Mouse (Mus musculus) neural tube, embryonic 11.5 days (tissue): ENCODE results near the gene Kcnj15. TPM values are rescaled to one million over a fixed set of nuclear protein-coding genes. Genes with fewer than 3 reads are reported as not detected.

Experiments used
- ATAC-seq: fragments of 200-750 bp; cut with Nextera tagmentation; 2 replicates; pipeline ENCODE4 v1.8.0; 2017; ENCODE audit warnings: moderate number of reproducible peaks, mild to moderate bottlenecking, moderate TSS enrichment, moderate library complexity; ENCODE audit not compliant: insufficient read depth, low FRiP score, low TSS enrichment
- DNase-seq: peaks from one replicate; pipeline ENCODE4 v3.0.0-alpha.2; 2015; ENCODE audit warnings: low spot score
- H3K27ac ChIP-seq: fragments of 300-500 bp; sonication (generic); 2 replicates; pipeline ENCODE4 v1.5.1; 2014; ENCODE audit warnings: low read depth, mild to moderate bottlenecking, low read length
- H3K27me3 ChIP-seq: fragments of 300-500 bp; sonication (generic); 2 replicates; pipeline ENCODE4 v1.6.1; 2014; ENCODE audit warnings: mild to moderate bottlenecking, low read length, mixed read lengths; ENCODE audit not compliant: control insufficient read depth, insufficient read depth
- H3K36me3 ChIP-seq: fragments of 300-500 bp; sonication (generic); 2 replicates; pipeline ENCODE4 v1.6.1; 2014; ENCODE audit warnings: mild to moderate bottlenecking, low read length, moderate library complexity, mixed read lengths; ENCODE audit not compliant: control insufficient read depth, insufficient read depth
- H3K4me1 ChIP-seq: fragments of 300-500 bp; sonication (generic); 2 replicates; pipeline ENCODE4 v1.6.1; 2014; ENCODE audit warnings: low read length, mixed read lengths; ENCODE audit not compliant: control insufficient read depth, insufficient read depth
- H3K4me2 ChIP-seq: fragments of 300-500 bp; sonication (generic); 2 replicates; pipeline ENCODE4 v1.6.1; 2014; ENCODE audit warnings: low read depth, mild to moderate bottlenecking, moderate library complexity
- H3K4me3 ChIP-seq: fragments of 300-500 bp; sonication (generic); 2 replicates; pipeline ENCODE4 v1.5.1; 2014; ENCODE audit warnings: low read depth, low read length
- H3K9ac ChIP-seq: fragments of 300-500 bp; sonication (generic); 2 replicates; pipeline ENCODE4 v1.6.1; 2014; ENCODE audit warnings: mild to moderate bottlenecking, low read length
- H3K9me3 ChIP-seq: fragments of 300-500 bp; sonication (generic); 2 replicates; pipeline ENCODE4 v1.6.1; 2016; ENCODE audit warnings: low read length; ENCODE audit not compliant: control insufficient read depth
- WGBS: fragments of 180-500 bp; shearing (Covaris S2); extraction: QIAGEN DNeasy Blood & Tissue Kit; methylation state at CpG from one replicate; pipeline ENCODE4 v1.1.7; 2014; 5-methylcytosine and 5-hydroxymethylcytosine counted together
- polyA plus RNA-seq: library from polyadenylated mRNA; unstranded; fragments of >200 nt; fragmentation: Nextera tagmentation; extraction: Ambion mirVana; gene quantifications from 2 replicates; pipeline ENCODE4 v1.2.1, GENCODE M21; 2014

Kcnj15 gene
- polyA plus RNA-seq, 1 experiment from 2014 or later = 0.21 TPM

GRCm38 (mm10) chr16:95242114-95242513 is 15.2 kb upstream of the Kcnj15 start:
- no peak for DNase-seq
- no peak overlapping the region for H3K4me3 ChIP-seq
- H3K9me3 ChIP-seq = no peaks in the 10 kb centered on the region
- no peak for ATAC-seq
- no peak overlapping the region for H3K9ac ChIP-seq
- no peaks in the 10 kb centered on the region for H3K36me3 ChIP-seq
- H3K4me2 ChIP-seq = no peak overlapping the region
- no peak overlapping the region for H3K27ac ChIP-seq
- no peaks in the 10 kb centered on the region for H3K27me3 ChIP-seq
- WGBS = 89% methylated on average over 4 of the region's 4 CpGs
- no peaks in the 10 kb centered on the region for H3K4me1 ChIP-seq

- no peak for ATAC-seq
- WGBS = 87% methylated on average over 1 of the region's 1 CpGs
Observed at GRCm38 (mm10) chr16:95243401-95243800, 14.0 kb upstream of the Kcnj15 start.

GRCm38 (mm10) chr16:95244626-95245303 is 12.6 kb upstream of the Kcnj15 start:
- Histone ChIP-seq H3K9me3 (no peaks in the 10 kb centered on the region), H3K4me3 (no peak overlapping the region), H3K9ac (no peak overlapping the region), H3K27ac (no peak overlapping the region), H3K27me3 (no peaks in the 10 kb centered on the region), H3K4me1 (no peaks in the 10 kb centered on the region), H3K4me2 (no peak overlapping the region), H3K36me3 (no peaks in the 10 kb centered on the region)
- ATAC-seq (no peak), DNase-seq (no peak)
- 87% methylated on average over 12 of the region's 12 CpGs for WGBS

More at GRCm38 (mm10) chr16:95243401-95243800, 14.0 kb upstream of the Kcnj15 start:
- Histone ChIP-seq H3K9me3 (no peaks in the 10 kb centered on the region), H3K27ac (no peak overlapping the region), H3K27me3 (no peaks in the 10 kb centered on the region), H3K4me2 (no peak overlapping the region), H3K4me3 (no peak overlapping the region), H3K36me3 (no peaks in the 10 kb centered on the region), H3K4me1 (no peaks in the 10 kb centered on the region), H3K9ac (no peak overlapping the region)
- no peak for DNase-seq

- Histone ChIP-seq H3K4me1 (no peaks in the 10 kb centered on the region), H3K36me3 (no peaks in the 10 kb centered on the region), H3K4me3 (no peak overlapping the region), H3K27me3 (no peaks in the 10 kb centered on the region), H3K4me2 (no peak overlapping the region), H3K27ac (no peak overlapping the region), H3K9me3 (no peaks in the 10 kb centered on the region), H3K9ac (no peak overlapping the region)
- DNase-seq (no peak), ATAC-seq (no peak)
- WGBS = 73% methylated on average over 3 of the region's 3 CpGs
Observed at GRCm38 (mm10) chr16:95245499-95245898, 11.9 kb upstream of the Kcnj15 start.

GRCm38 (mm10) chr16:95248646-95249045 is 8.7 kb upstream of the Kcnj15 start:
- no peak for ATAC-seq
- DNase-seq = no peak
- Histone ChIP-seq H3K36me3 (no peaks in the 10 kb centered on the region), H3K9ac (no peak overlapping the region), H3K27me3 (no peaks in the 10 kb centered on the region), H3K4me2 (no peak overlapping the region), H3K27ac (no peak overlapping the region), H3K4me3 (no peak overlapping the region), H3K4me1 (no peaks in the 10 kb centered on the region), H3K9me3 (no peaks in the 10 kb centered on the region)
- 89% methylated on average over 5 of the region's 5 CpGs for WGBS

GRCm38 (mm10) chr16:95256648-95257047 is 710 bp upstream of the Kcnj15 start:
- Histone ChIP-seq H3K4me2 (no peak overlapping the region), H3K4me1 (no peaks in the 10 kb centered on the region), H3K9ac (no peak overlapping the region), H3K4me3 (no peak overlapping the region), H3K27ac (no peak overlapping the region), H3K9me3 (no peaks in the 10 kb centered on the region), H3K27me3 (no peaks in the 10 kb centered on the region), H3K36me3 (no peaks in the 10 kb centered on the region)
- DNase-seq (no peak), ATAC-seq (no peak)
- WGBS = 75% methylated on average over 2 of the region's 2 CpGs

GRCm38 (mm10) chr16:95258100-95258499 is 742 bp downstream of the Kcnj15 start:
- Histone ChIP-seq H3K4me1 (no peaks in the 10 kb centered on the region), H3K9ac (no peak overlapping the region), H3K27ac (no peak overlapping the region), H3K4me3 (no peak overlapping the region), H3K27me3 (no peaks in the 10 kb centered on the region), H3K4me2 (no peak overlapping the region), H3K9me3 (no peaks in the 10 kb centered on the region), H3K36me3 (no peaks in the 10 kb centered on the region)
- no peak for ATAC-seq
- no peak for DNase-seq
- WGBS = 49% methylated on average over 4 of the region's 4 CpGs

- H3K9me3 ChIP-seq = no peaks in the 10 kb centered on the region
- DNase-seq (no peak), ATAC-seq (no peak)
- no peaks in the 10 kb centered on the region for H3K27me3 ChIP-seq
- no peak overlapping the region for H3K27ac ChIP-seq
- H3K36me3 ChIP-seq = no peaks in the 10 kb centered on the region
- 40% methylated on average over 4 of the region's 4 CpGs for WGBS
- H3K4me2 ChIP-seq = no peak overlapping the region
- no peaks in the 10 kb centered on the region for H3K4me1 ChIP-seq
- H3K9ac ChIP-seq = no peak overlapping the region
- no peak overlapping the region for H3K4me3 ChIP-seq
Observed at GRCm38 (mm10) chr16:95259505-95259904, 2.1 kb downstream of the Kcnj15 start.

- Histone ChIP-seq H3K9ac (no peak overlapping the region), H3K27ac (no peak overlapping the region), H3K4me3 (no peak overlapping the region), H3K36me3 (no peaks in the 10 kb centered on the region), H3K27me3 (no peaks in the 10 kb centered on the region), H3K4me1 (no peaks in the 10 kb centered on the region), H3K4me2 (no peak overlapping the region), H3K9me3 (no peaks in the 10 kb centered on the region)
- ATAC-seq (no peak), DNase-seq (no peak)
- WGBS = 65% methylated on average over 5 of the region's 5 CpGs
Observed at GRCm38 (mm10) chr16:95260693-95261092, 3.3 kb downstream of the Kcnj15 start.
